Mouse (Mus musculus) myocyte (in vitro differentiated cells): ENCODE data around the gene Vmp1. TPM values are rescaled to one million over a fixed set of nuclear protein-coding genes. Genes with fewer than 3 reads are reported as not detected.

Source experiments
- H3K27me3 ChIP-seq: one replicate; pipeline ENCODE4 v1.6.1; 2011; ENCODE audit not compliant: control insufficient read depth, insufficient read depth, insufficient read length
- H3K36me3 ChIP-seq: one replicate; pipeline ENCODE4 v1.6.1; 2011; ENCODE audit not compliant: control insufficient read depth, insufficient read depth
- H3K4me2 ChIP-seq: one replicate; pipeline ENCODE4 v1.6.1; 2011; ENCODE audit warnings: low read depth, control low read depth
- H3K4me3 ChIP-seq: one replicate; pipeline ENCODE4 v1.5.1; 2011; ENCODE audit warnings: mild to moderate bottlenecking, control low read depth, moderate library complexity
- H3K79me2 ChIP-seq: one replicate; pipeline ENCODE4 v1.6.1; 2011; ENCODE audit not compliant: control insufficient read depth, insufficient read depth
- H3ac ChIP-seq: one replicate; pipeline ENCODE4 v1.6.1; 2011; ENCODE audit not compliant: control insufficient read depth, insufficient read length
- CEBPB ChIP-seq: IDR thresholded peaks from 2 replicates; pipeline ENCODE4 v1.6.1; 2011; ENCODE audit warnings: mild to moderate bottlenecking, moderate library complexity; ENCODE audit not compliant: poor library complexity, insufficient read depth, severe bottlenecking
- E2F4 ChIP-seq: IDR thresholded peaks from one replicate; pipeline ENCODE4 v1.6.1; 2011; ENCODE audit warnings: mild to moderate bottlenecking, control low read depth, moderate library complexity; ENCODE audit not compliant: insufficient read depth
- MAX ChIP-seq: IDR thresholded peaks from one replicate; pipeline ENCODE4 v1.6.1; 2011; ENCODE audit warnings: low read depth, mild to moderate bottlenecking, control low read depth
- MYOD1 ChIP-seq, 3 experiments: IDR thresholded peaks; one replicate each; pipeline ENCODE4 v1.6.1; 2011; ENCODE audit warnings: control low read depth in 2 of 3, low read depth in 2 of 3, mild to moderate bottlenecking in 2 of 3, moderate library complexity in 1 of 3; ENCODE audit not compliant: insufficient read length in 2 of 3, control insufficient read depth in 1 of 3
- MYOG ChIP-seq, 3 experiments: IDR thresholded peaks; one replicate each; pipeline ENCODE4 v1.6.1; 2011; ENCODE audit warnings: control low read depth in 2 of 3, low read depth in 2 of 3, mild to moderate bottlenecking in 2 of 3; ENCODE audit not compliant: insufficient read length in 2 of 3, control insufficient read depth in 1 of 3, insufficient read depth in 1 of 3
- POLR2A ChIP-seq: IDR thresholded peaks from one replicate; pipeline ENCODE4 v1.6.1; 2011; ENCODE audit warnings: low read depth, mild to moderate bottlenecking, control low read depth, moderate library complexity; ENCODE audit not compliant: insufficient read length
- POLR2AphosphoS2 ChIP-seq: IDR thresholded peaks from one replicate; pipeline ENCODE4 v1.6.1; 2011; ENCODE audit warnings: low read depth, control low read depth; ENCODE audit not compliant: insufficient read length
- REST ChIP-seq: IDR thresholded peaks from one replicate; pipeline ENCODE4 v1.6.1; 2011; ENCODE audit warnings: mild to moderate bottlenecking, control low read depth, moderate library complexity; ENCODE audit not compliant: insufficient read depth, insufficient read length
- SRF ChIP-seq: IDR thresholded peaks from one replicate; pipeline ENCODE4 v1.6.1; 2011; ENCODE audit warnings: low read depth; ENCODE audit not compliant: control insufficient read depth, insufficient read length
- TCF12 ChIP-seq: IDR thresholded peaks from one replicate; pipeline ENCODE4 v1.6.1; 2011; ENCODE audit warnings: mild to moderate bottlenecking, control low read depth; ENCODE audit not compliant: poor library complexity, insufficient read depth, severe bottlenecking
- TCF3 ChIP-seq: IDR thresholded peaks from one replicate; pipeline ENCODE4 v1.6.1; 2011; ENCODE audit warnings: low read depth, control low read depth; ENCODE audit not compliant: insufficient read length
- USF1 ChIP-seq: IDR thresholded peaks from one replicate; pipeline ENCODE4 v1.6.1; 2011; ENCODE audit warnings: low read depth, mild to moderate bottlenecking, control low read depth, moderate library complexity
- polyA plus RNA-seq: library from polyadenylated mRNA; unstranded; fragments of >200 nt; fragmentation: generic; extraction: Trizol; gene quantifications from one replicate; pipeline ENCODE4 v1.2.1, GENCODE M21; 2012; ENCODE audit warnings: missing spikeins

Gene Vmp1
- polyA plus RNA-seq, 1 experiment = 169 TPM

- Histone ChIP-seq H3K4me2 (peak overlapping the region; percentile 78), H3K27me3 (no peaks in the 10 kb centered on the region), H3K4me3 (no peak overlapping the region), H3ac (no peak overlapping the region), H3K36me3 (peaks cover 15% of the 10 kb centered on the region), H3K79me2 (peaks cover 96% of the 10 kb centered on the region)
- TF ChIP-seq TCF3 = no peak
- TF ChIP-seq POLR2A = no peak
- TF ChIP-seq SRF = no peak
- no peak for TF ChIP-seq E2F4
- no peak for TF ChIP-seq MYOD1 (IDR thresholded peaks at IDR 0.05; ENCODE audit: control insufficient read depth in 1 of 3, insufficient read length in 2 of 3, low read depth in 2 of 3)
- TF ChIP-seq USF1 = no peak
- no peak for TF ChIP-seq REST
- TF ChIP-seq CEBPB = no peak
- TF ChIP-seq POLR2AphosphoS2 = no peak
- TF ChIP-seq MAX = no peak
- no peak for TF ChIP-seq TCF12
- TF ChIP-seq MYOG (IDR thresholded peaks at IDR 0.05; ENCODE audit: control insufficient read depth in 1 of 3, insufficient read depth in 1 of 3, insufficient read length in 2 of 3, low read depth in 2 of 3) = no peak
Observed at GRCm38 (mm10) chr11:86594188-86594876, 89.3 kb downstream of the Vmp1 start.

GRCm38 (mm10) chr11:86593443-86593842, 90.2 kb downstream of the Vmp1 start:
- H3K79me2 ChIP-seq = peaks cover 95% of the 10 kb centered on the region
- no peak overlapping the region for H3K4me3 ChIP-seq
- H3K4me2 ChIP-seq = peak overlapping the region; percentile 78
- no peak for TF ChIP-seq POLR2A
- no peak for TF ChIP-seq TCF12
- no peak for TF ChIP-seq MYOD1 (IDR thresholded peaks at IDR 0.05; ENCODE audit: control insufficient read depth in 1 of 3, insufficient read length in 2 of 3, low read depth in 2 of 3)
- no peak for TF ChIP-seq REST
- no peak for TF ChIP-seq E2F4
- peaks cover 15% of the 10 kb centered on the region for H3K36me3 ChIP-seq
- no peaks in the 10 kb centered on the region for H3K27me3 ChIP-seq
- no peak overlapping the region for H3ac ChIP-seq

- Histone ChIP-seq H3K4me3 (no peak overlapping the region), H3K27me3 (no peaks in the 10 kb centered on the region), H3K36me3 (peaks cover 15% of the 10 kb centered on the region), H3ac (no peak overlapping the region), H3K4me2 (peak overlapping the region; percentile 78), H3K79me2 (peaks cover 94% of the 10 kb centered on the region)
- TF ChIP-seq TCF12 = no peak
- TF ChIP-seq CEBPB = 0 out of 2 replicates have a peak, but pooled peaks have one; percentile 23
Observed at GRCm38 (mm10) chr11:86592993-86593392, 90.6 kb downstream of the Vmp1 start.

DNA sequence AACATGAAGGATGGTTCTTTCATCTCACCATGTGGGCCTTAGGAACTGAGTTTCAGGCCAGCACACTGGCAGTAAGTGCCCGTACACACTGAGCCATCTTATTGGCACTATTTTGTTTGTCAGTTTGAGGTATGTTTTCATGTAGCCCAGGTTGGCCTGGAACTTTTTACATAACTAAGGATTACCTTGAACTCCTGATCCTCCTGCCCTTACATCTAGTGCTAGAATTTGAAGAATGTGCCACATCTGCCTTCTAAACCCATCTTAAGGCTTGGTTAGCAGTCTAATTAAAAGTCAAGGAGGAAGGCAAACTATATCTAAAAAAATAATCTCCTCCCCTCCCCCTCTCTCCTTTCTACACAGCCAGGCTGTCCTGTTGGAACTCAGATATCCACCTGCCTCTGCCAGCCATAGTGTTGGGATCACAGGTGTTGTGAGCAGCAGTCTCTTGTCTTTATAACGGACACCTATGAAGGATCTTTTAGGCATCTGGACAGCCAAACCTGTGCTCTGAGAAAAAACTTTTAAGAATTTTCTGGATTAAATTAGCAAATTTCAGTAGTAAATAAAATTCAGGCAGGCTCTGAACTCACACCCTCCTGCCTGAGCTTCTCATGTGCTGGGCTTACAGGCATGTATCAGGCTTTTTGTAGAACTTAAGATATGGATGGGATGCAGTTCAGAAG, 91.6 kb downstream of the Vmp1 start:
- no peak for TF ChIP-seq CEBPB
- TF ChIP-seq USF1 = no peak
- TF ChIP-seq SRF = no peak
- TF ChIP-seq MAX = no peak
- no peak for TF ChIP-seq MYOD1 (IDR thresholded peaks at IDR 0.05; ENCODE audit: control insufficient read depth in 1 of 3, insufficient read length in 2 of 3, low read depth in 2 of 3)
- TF ChIP-seq E2F4 = no peak
- TF ChIP-seq TCF12 = no peak
- no peak for TF ChIP-seq MYOG (IDR thresholded peaks at IDR 0.05; ENCODE audit: control insufficient read depth in 1 of 3, insufficient read depth in 1 of 3, insufficient read length in 2 of 3, low read depth in 2 of 3)
- TF ChIP-seq REST = no peak
- no peak for TF ChIP-seq POLR2AphosphoS2
- no peak for TF ChIP-seq TCF3
- TF ChIP-seq POLR2A = no peak
- H3K79me2 ChIP-seq = peaks cover 85% of the 10 kb centered on the region
- H3K36me3 ChIP-seq = peaks cover 15% of the 10 kb centered on the region
- peak overlapping the region; percentile 78 for H3K4me2 ChIP-seq
- H3ac ChIP-seq = no peak overlapping the region
- H3K27me3 ChIP-seq = no peaks in the 10 kb centered on the region
- H3K4me3 ChIP-seq = no peak overlapping the region

DNA sequence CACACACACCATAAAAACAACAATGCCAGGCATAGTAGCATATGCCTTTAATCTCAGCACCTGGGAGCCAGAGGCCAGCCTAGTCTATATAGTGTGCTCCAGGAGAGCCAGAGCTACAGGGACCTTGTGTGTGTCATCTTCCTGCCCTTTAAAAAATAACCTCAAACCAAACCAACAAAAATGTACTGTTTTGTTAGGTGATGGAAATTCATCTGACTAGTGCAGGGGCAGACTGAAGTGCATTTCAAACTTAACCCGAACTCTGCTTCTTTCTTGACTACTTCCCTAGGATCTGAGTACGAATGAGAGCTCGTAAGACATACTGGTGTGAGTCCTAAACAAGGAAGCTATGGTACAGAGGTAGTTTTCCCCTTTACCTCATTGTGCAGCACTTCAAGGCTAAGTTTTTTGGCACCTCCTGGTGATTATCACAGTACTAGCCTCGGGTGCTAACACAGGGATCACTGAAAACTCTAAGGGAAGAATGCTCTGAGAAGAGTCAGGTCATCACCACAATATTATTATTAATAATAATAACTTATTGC, 92.3 kb downstream of the Vmp1 start:
- H3K4me2 ChIP-seq = peak overlapping the region; percentile 78
- peaks cover 15% of the 10 kb centered on the region for H3K36me3 ChIP-seq
- no peaks in the 10 kb centered on the region for H3K27me3 ChIP-seq
- no peak overlapping the region for H3K4me3 ChIP-seq
- H3K79me2 ChIP-seq = peaks cover 79% of the 10 kb centered on the region
- no peak overlapping the region for H3ac ChIP-seq
- no peak for TF ChIP-seq SRF
- no peak for TF ChIP-seq TCF12
- TF ChIP-seq POLR2AphosphoS2 = no peak
- no peak for TF ChIP-seq REST
- no peak for TF ChIP-seq POLR2A
- TF ChIP-seq USF1 = no peak
- no peak for TF ChIP-seq MAX
- no peak for TF ChIP-seq E2F4
- no peak for TF ChIP-seq MYOG (IDR thresholded peaks at IDR 0.05; ENCODE audit: control insufficient read depth in 1 of 3, insufficient read depth in 1 of 3, insufficient read length in 2 of 3, low read depth in 2 of 3)
- no peak for TF ChIP-seq TCF3
- no peak for TF ChIP-seq CEBPB
- TF ChIP-seq MYOD1 (IDR thresholded peaks at IDR 0.05; ENCODE audit: control insufficient read depth in 1 of 3, insufficient read length in 2 of 3, low read depth in 2 of 3) = no peak
